Mouse (Mus musculus): ENCODE data around the gene R3hcc1l.

R3hcc1l gene

GRCm38 (mm10) chr19:42518620-42519310, at the start of gene R3hcc1l:
R3hcc1l (plus strand) TSS chr19:42518759.
- DNase-seq, result peak; percentile 99

DNA sequence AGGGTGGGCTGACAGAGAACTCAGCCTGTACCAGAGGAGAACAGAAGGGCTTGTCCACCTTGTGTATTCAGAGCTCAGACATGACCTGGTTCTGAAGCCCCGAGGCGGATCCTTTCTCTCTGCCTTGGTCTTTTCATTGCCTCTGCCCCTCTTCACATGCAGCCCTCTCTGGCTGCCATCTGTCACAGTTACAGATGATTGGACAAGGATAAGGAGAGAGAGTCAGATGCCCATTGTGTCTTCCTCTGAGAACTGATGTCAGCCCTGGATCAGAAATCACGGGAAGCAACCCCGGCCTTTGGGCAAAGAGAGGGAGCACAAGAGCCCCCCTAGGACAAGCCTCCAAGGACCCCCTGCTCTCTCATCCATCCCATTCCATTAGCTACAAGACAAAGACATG, 47.0 kb upstream of the R3hcc1l start:
- no peak for DNase-seq

DNA sequence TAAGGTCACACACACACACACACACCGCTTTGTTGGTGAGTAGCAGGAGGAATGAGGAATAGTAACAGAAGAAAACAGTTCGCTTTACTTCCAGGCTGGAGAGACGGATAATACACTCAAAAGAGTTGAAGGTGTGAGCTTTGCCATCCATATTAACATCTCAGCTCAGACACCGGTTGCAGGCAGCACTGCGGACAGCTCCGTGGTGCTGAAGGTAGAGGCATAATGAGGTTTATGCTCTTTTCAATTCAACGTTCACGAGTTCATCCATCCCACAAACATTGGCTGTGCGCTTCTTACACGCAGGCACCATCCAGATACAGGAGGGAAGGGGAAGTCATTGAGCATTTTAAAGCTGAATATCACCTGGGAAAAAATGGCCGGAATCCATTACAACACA, 45.7 kb upstream of the R3hcc1l start:
- DNase-seq, result no peak

- no peak for DNase-seq
Measured at GRCm38 (mm10) chr19:42477769-42478168, 40.8 kb upstream of the R3hcc1l start.

GRCm38 (mm10) chr19:42478303-42478702, 40.3 kb upstream of the R3hcc1l start:
- no peak for DNase-seq

DNA sequence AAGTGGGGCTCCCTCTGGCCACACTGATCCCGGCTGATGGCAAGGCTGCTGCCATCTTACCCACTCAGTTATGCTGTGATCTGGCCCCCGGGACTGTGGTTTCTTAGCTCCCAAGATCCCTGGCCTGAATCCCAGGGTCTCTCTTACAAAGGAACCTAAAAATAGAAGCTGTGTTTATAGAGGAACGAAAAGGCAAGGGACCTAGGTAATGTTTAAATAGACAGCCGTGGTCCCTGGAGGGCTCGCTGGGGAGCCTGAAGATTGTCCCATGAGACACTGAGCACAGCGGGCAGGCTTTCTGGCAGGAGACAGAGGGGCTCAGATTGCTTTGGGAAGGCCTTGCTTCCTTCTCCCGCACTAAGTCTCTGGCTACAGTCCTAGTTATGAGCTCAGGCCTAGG, 33.1 kb upstream of the R3hcc1l start:
- DNase-seq, result no peak

GRCm38 (mm10) chr19:42487261-42487660, 31.3 kb upstream of the R3hcc1l start:
- no peak for DNase-seq

DNA sequence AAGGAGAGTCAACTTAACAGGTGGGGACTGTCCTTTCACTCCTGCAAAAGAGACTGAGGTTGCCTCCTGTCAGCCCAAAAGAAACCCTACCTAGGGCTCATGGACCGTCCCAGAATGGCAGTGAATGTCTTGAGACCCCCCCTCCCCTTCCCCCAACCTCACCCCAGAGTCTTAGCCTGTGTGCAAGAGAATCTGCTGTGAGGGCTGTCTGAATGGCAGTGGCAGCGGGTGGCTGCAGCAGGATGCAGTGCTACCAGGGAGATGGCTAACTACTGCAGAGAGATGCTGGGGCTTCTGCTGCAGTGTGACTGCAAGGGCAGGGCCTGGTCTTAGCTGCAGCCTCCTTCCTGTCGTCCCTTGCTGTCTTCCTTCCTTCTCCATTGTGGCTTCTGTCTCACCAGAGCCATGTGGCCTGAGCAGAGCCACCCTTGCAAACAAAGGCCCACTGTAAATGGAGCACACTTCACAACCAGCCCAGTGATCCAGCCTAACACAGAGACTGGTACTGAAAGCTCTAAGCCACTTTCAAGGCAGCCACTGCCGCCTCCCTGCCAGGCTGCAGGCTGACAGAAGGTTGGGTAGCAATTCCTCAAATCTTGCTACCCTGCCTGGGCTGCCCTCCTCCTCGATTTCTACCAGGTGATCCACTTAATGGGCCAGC, 25.2 kb upstream of the R3hcc1l start:
- DNase-seq, result no peak

- DNase-seq, result no peak
Measured at GRCm38 (mm10) chr19:42504156-42504555, 14.4 kb upstream of the R3hcc1l start.

GRCm38 (mm10) chr19:42509625-42510024, 8.9 kb upstream of the R3hcc1l start:
- no peak for DNase-seq

- no peak for DNase-seq
Measured at GRCm38 (mm10) chr19:42510276-42511171, 8.0 kb upstream of the R3hcc1l start.

DNA sequence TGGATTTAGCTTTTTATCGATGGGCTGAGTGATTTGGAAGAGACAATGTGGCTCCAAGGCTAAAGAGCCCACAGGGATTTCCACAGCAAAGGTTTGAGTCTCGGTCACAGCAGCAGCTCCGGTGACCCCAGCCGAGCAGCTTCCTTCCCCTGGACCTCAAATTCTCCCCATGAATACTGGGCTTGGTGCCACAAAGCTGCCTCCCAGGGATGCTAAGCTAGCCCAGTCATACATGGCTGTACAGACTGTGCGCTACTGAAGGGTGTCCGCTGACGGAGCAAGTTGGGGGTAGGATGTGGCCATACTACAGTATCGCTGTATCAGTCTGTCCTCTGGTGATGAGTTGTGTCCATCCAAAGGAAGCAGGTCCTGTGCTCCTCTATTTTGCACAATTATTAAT, 2.9 kb upstream of the R3hcc1l start:
- no peak for DNase-seq

DNA sequence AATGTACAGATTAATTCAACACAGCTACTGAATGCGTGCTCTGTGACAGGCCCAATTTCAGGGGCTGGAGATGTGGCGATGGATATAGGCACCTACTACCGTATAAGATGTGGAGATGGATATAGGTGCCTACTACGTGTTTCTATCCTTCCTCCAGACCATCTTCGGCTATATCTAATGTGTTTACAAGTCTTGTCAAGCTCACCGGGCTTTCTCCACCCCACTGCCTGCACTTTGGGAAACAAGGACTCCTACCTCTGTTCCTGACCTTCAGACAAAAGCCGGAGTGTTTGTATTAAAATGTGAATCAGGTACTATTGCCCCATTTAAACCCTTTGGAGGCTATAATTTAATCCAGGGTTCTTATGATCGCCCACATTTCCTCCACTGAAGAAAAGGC, 2.4 kb upstream of the R3hcc1l start:
- no peak for DNase-seq

DNA sequence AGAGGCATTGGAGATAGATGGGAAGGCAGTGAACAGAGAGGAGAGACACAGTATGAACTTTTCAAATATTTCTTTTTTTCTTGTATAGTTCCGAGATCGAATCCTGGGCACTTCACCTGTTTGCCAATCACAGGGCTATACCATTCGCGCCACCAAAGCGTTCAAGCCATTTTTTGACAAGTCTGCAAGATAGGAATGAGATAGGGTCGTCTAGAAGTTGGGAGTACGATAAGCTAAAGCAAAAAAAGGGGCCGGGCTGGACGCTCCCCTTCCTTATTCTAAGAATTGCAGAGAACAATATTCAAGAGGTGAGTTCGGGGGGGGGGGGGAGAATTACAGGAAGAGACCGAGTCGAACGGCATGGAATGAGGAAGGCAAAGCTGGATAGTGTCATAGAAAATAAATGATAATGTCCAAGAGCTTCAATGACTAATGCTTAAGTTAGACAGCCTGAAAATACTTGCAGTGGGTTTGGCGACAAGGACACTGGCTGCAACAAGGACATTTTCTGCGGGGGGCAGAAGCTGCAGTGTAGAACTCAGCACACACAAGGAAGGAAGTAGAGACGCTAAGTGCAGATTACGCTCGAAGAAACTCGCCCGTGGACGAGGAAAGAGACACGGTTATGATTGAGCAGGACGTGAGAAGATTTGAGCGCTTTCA, 471 bp upstream of the R3hcc1l start:
- no peak for DNase-seq

GRCm38 (mm10) chr19:42519760-42520159, 1.2 kb downstream of the R3hcc1l start:
- DNase-seq, result no peak

GRCm38 (mm10) chr19:42524703-42525102, 6.1 kb downstream of the R3hcc1l start:
- DNase-seq, result no peak

DNA sequence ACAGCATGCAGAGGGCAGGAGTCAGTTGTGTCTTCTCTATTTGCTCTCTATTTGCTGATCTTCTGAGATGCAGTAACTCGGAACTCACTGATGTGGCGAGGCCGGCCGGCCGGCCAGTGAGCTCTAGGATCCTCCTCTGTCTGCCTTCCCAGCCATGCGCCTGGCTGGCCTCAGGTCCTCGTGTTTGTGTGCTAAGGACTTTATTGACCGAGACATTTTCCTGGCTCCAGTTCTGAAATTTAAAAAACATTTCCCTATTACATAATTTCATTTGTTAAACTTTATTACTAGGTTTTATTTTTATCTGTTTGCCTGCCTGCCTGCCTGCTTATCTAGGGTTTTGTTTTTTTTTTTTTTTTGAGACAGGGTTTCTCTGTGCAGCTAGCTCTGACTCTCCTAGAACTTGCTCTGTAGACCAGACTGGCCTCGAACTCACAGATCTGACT, 11.5 kb downstream of the R3hcc1l start:
- no peak for DNase-seq

GRCm38 (mm10) chr19:42534427-42534826, 15.9 kb downstream of the R3hcc1l start:
- no peak for DNase-seq

DNA sequence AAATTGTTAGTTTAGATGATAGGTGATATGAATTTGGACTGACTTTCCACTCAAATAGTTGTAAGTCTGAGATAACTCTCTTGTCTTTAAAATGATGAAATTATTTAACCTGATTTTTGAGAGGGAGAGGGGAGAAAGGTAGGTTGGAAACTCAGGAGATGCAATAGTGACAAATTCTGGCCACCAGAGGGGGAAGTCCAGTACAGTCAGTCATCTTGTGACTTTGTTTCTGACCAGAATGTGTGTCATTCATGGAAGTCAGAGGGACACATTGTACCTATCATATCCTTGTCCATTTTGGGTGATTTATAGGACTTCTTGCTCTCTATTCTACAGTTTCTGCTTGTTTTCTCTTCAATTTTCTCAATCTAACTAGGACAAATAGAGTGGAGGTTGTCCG, 19.0 kb downstream of the R3hcc1l start:
- DNase-seq, result no peak

DNA sequence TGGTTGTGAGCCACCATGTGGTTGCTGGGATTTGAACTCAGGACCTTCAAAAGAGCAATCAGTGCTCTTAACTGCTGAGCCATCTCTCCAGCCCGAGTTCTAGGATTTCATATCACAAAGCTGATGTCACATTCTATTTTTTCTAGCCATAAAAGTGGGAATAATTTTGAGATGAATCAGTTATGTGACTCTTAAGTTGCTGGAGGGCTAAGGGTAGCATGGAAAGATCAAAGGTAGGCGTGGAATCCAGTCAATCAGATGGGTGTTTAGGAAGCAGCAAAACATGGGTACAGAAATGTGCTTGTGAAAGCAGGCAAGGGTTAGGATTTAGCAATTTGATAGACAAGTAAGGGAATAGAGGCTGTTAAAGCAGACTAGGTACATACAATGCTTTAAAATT, 20.4 kb downstream of the R3hcc1l start:
- DNase-seq, result no peak

GRCm38 (mm10) chr19:42539414-42540189, 21.0 kb downstream of the R3hcc1l start:
- DNase-seq, result no peak

GRCm38 (mm10) chr19:42540649-42541048, 22.1 kb downstream of the R3hcc1l start:
- no peak for DNase-seq
